In the genomic region with DNA sequence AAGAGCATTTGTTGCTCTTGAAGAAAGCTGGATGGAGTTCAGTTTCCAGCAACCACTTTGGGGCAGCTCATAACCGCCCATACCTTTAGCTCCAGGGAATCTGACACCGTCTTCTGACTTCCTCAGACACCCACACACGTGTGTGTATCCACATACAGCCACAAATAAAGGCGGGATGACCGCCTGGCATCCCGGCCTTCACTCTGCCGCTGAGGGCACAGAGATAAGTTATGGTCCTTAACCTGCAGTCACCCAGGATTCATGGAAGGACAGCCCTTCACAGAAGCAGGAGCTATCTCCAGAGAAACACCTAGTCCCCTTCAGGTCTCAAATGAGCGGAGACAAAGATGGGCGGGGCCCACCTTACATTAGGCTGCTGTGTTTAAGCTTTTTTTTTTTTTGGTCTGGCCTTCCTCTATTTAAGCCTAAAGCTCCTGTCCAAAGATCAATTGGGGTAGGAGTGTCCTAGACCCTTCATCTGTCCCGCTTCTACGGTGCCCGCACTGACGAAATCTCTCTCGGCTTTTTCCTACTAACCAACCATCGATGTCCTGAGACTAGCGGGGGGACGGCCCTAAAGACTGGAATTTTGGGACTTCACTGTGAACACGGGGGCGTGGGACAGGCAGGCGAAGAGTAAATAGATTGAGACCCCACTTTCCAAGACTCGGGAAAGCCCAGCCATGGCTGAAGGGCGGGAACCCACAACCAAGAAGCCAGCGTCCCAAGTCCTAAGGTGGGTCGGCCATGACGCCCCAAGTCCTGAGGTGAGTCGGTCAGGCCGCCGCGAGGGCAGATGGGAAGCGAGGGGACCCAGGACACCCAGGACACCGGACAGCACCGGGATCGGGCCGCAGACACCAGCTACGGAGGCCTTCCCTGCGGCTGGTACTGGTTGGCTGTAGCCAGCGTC, we compare ENCODE assay signal across 7 mouse cellular contexts. TPM values are rescaled to one million over a fixed set of nuclear protein-coding genes. Genes with fewer than 3 reads are reported as not detected.
DNase-seq lines count a peak whose midpoint lies in the region; ATAC-seq lines count a peak whose summit lies in the region.

No protein-coding gene starts in this region.

- ATAC-seq in neural tube, embryonic 11.5 days (ENCODE audit: insufficient read depth, low FRiP score, low TSS enrichment): no peak; the same call in 1 of the 2 replicates
- ATAC-seq in hindbrain, embryonic 15.5 days (ENCODE audit: low FRiP score, low read depth): peak; percentile 84

- H3K9ac ChIP-seq in neural tube, embryonic 11.5 days (ENCODE audit: low read length): peak overlapping the region; percentile 93
- H3K9ac ChIP-seq in hindbrain, embryonic 15.5 days: peak overlapping the region; percentile 91

- H3K4me2 ChIP-seq in neural tube, embryonic 11.5 days (ENCODE audit: low read depth): peak overlapping the region; percentile 82
- H3K4me2 ChIP-seq in hindbrain, embryonic 15.5 days: peak overlapping the region; percentile 73

- peaks cover 4% of the 10 kb centered on the region for H3K4me1 ChIP-seq in neural tube, embryonic 11.5 days (ENCODE audit: control insufficient read depth, insufficient read depth, low read length)
- peaks cover 18% of the 10 kb centered on the region for H3K4me1 ChIP-seq in hindbrain, embryonic 15.5 days (replicated peaks)
- peaks cover 14% of the 10 kb centered on the region for H3K4me1 ChIP-seq in megakaryocyte, embryonic 14.5 days

- DNase-seq in neural tube, embryonic 11.5 days (ENCODE audit: low spot score): no peak
- no peak for DNase-seq in neural tube, embryonic 10.5 days (ENCODE audit: extremely low spot score, low spot score)
- DNase-seq in embryo, embryonic 11 days: peak; percentile 55
- no peak for DNase-seq in ovary, postnatal 14 days (ENCODE audit: low spot score)
- DNase-seq in thymus, postnatal 0 days (ENCODE audit: low spot score): no peak

- H3K4me3 ChIP-seq in neural tube, embryonic 11.5 days (ENCODE audit: low read depth, low read length): peak overlapping the region; percentile 62
- H3K4me3 ChIP-seq in hindbrain, embryonic 15.5 days: peak overlapping the region; percentile 89
- peak overlapping the region; percentile 96 for H3K4me3 ChIP-seq in megakaryocyte, embryonic 14.5 days (replicated peaks)

- no peaks in the 10 kb centered on the region for H3K36me3 ChIP-seq in neural tube, embryonic 11.5 days (ENCODE audit: control insufficient read depth, insufficient read depth, low read length)
- no peaks in the 10 kb centered on the region; the same call in 1 of the 2 replicates for H3K36me3 ChIP-seq in hindbrain, embryonic 15.5 days
- no peaks in the 10 kb centered on the region for H3K36me3 ChIP-seq in megakaryocyte, embryonic 14.5 days (replicated peaks; ENCODE audit: low read length)

- peak overlapping the region; percentile 24; the same call in 1 of the 2 replicates for H3K27ac ChIP-seq in neural tube, embryonic 11.5 days (ENCODE audit: low read depth, low read length)
- H3K27ac ChIP-seq in hindbrain, embryonic 15.5 days (replicated peaks): peak overlapping the region; percentile 86

- WGBS in neural tube, embryonic 11.5 days: 9% methylated on average over 37 of the region's 37 CpGs
- 6% methylated on average over 37 of the region's 37 CpGs for WGBS in hindbrain, embryonic 15.5 days

- H3K27me3 ChIP-seq in neural tube, embryonic 11.5 days (ENCODE audit: control insufficient read depth, insufficient read depth, low read length): no peaks in the 10 kb centered on the region
- no peaks in the 10 kb centered on the region for H3K27me3 ChIP-seq in hindbrain, embryonic 15.5 days
- H3K27me3 ChIP-seq in megakaryocyte, embryonic 14.5 days (replicated peaks): peaks cover 29% of the 10 kb centered on the region

- no peaks in the 10 kb centered on the region for H3K9me3 ChIP-seq in neural tube, embryonic 11.5 days (ENCODE audit: control insufficient read depth, low read length)
- no peaks in the 10 kb centered on the region for H3K9me3 ChIP-seq in hindbrain, embryonic 15.5 days
- no peaks in the 10 kb centered on the region for H3K9me3 ChIP-seq in megakaryocyte, embryonic 14.5 days

RNA-seq across cellular contexts. Expression of gene Zfp867, which starts 0.6 kb away (rescaled TPM):
- 10.1 and 11.6 TPM in 2 replicates for polyA plus RNA-seq in neural tube, embryonic 11.5 days (2014; fragmentation: Nextera tagmentation; extraction: Ambion mirVana)
- polyA plus RNA-seq in hindbrain, embryonic 15.5 days (2015; fragmentation: Nextera tagmentation; extraction: Ambion mirVana): 12.6 and 12.7 TPM in 2 replicates
- polyA plus RNA-seq in megakaryocyte, embryonic 14.5 days (2012; ENCODE audit: insufficient read depth, low replicate concordance): 0.07 TPM in 1 of 2 replicates, not detected in the other
- 3.3 and 3.8 TPM in 2 replicates for polyA plus RNA-seq in thymus, postnatal 0 days (2015; fragmentation: Nextera tagmentation; extraction: Ambion mirVana)

RNA-seq across cellular contexts. Expression of gene Snap47, which starts 20.7 kb away (rescaled TPM):
- 193 and 203 TPM in 2 replicates for polyA plus RNA-seq in neural tube, embryonic 11.5 days (2014; fragmentation: Nextera tagmentation; extraction: Ambion mirVana)
- polyA plus RNA-seq in hindbrain, embryonic 15.5 days (2015; fragmentation: Nextera tagmentation; extraction: Ambion mirVana): 534 and 558 TPM in 2 replicates
- 9.9 and 18.6 TPM in 2 replicates for polyA plus RNA-seq in megakaryocyte, embryonic 14.5 days (2012; ENCODE audit: insufficient read depth, low replicate concordance)
- polyA plus RNA-seq in thymus, postnatal 0 days (2015; fragmentation: Nextera tagmentation; extraction: Ambion mirVana): 45.1 and 49.5 TPM in 2 replicates

RNA-seq across cellular contexts. Expression of gene Jmjd4, which starts 21.8 kb away (rescaled TPM):
- 14.7 and 15.3 TPM in 2 replicates for polyA plus RNA-seq in neural tube, embryonic 11.5 days (2014; fragmentation: Nextera tagmentation; extraction: Ambion mirVana)
- polyA plus RNA-seq in hindbrain, embryonic 15.5 days (2015; fragmentation: Nextera tagmentation; extraction: Ambion mirVana): 18.2 and 18.8 TPM in 2 replicates
- 2.6 and 3.6 TPM in 2 replicates for polyA plus RNA-seq in megakaryocyte, embryonic 14.5 days (2012; ENCODE audit: insufficient read depth, low replicate concordance)
- polyA plus RNA-seq in thymus, postnatal 0 days (2015; fragmentation: Nextera tagmentation; extraction: Ambion mirVana): 10.4 and 11.8 TPM in 2 replicates

RNA-seq across cellular contexts. Expression of gene Zkscan17, which starts 54.9 kb away (rescaled TPM):
- 26.0 and 27.9 TPM in 2 replicates for polyA plus RNA-seq in neural tube, embryonic 11.5 days (2014; fragmentation: Nextera tagmentation; extraction: Ambion mirVana)
- 13.9 and 14.7 TPM in 2 replicates for polyA plus RNA-seq in hindbrain, embryonic 15.5 days (2015; fragmentation: Nextera tagmentation; extraction: Ambion mirVana)
- 13.6 and 19.8 TPM in 2 replicates for polyA plus RNA-seq in megakaryocyte, embryonic 14.5 days (2012; ENCODE audit: insufficient read depth, low replicate concordance)
- 14.9 and 15.0 TPM in 2 replicates for polyA plus RNA-seq in thymus, postnatal 0 days (2015; fragmentation: Nextera tagmentation; extraction: Ambion mirVana)
